Mouse (Mus musculus): ENCODE measurements at regions not wholly inside any gene's neighbourhood (a gene's known extent, or its start where the extent isn't known, plus 50 kb on each side); places are given as distances from the start of the nearest gene placed in this dataset.

DNA sequence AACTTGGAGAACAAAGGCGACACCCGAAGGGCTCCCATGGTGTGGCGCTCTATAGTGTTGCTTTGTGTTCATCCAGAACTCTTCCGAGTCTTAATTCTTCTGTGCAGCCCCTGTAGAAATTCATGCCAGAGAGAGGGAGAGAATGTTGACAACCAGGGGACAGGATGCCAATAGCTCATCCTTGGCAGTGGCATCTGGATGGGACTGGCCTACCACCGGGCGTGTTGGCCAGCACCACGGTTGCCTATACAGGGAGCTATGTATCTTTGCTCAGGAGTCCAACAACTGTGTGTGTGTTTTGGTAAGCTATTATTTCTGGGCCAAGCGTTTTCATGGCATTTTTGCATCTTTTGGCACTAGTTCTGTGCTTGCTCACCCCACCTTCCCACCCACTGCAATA lies 153.4 kb upstream of the Sox2 start:
- no peak for ATAC-seq (ENCODE audit: low FRiP score, low TSS enrichment)
- Histone ChIP-seq H3K9me3 (ENCODE audit: low read length) (no peaks in the 10 kb centered on the region), H3K27ac (ENCODE audit: low read length) (no peak overlapping the region), H3K4me1 (ENCODE audit: insufficient read depth, low read length) (no peaks in the 10 kb centered on the region), H3K4me2 (replicated peaks; ENCODE audit: low read depth, low read length) (no peak overlapping the region), H3K4me3 (ENCODE audit: low read length) (no peak overlapping the region), H3K9ac (replicated peaks; ENCODE audit: low read length) (no peak overlapping the region), H3K36me3 (ENCODE audit: insufficient read depth, low read length) (no peaks in the 10 kb centered on the region), H3K27me3 (ENCODE audit: insufficient read depth, low read length) (no peaks in the 10 kb centered on the region)
- 88% methylated on average over 8 of the region's 8 CpGs for WGBS

DNA sequence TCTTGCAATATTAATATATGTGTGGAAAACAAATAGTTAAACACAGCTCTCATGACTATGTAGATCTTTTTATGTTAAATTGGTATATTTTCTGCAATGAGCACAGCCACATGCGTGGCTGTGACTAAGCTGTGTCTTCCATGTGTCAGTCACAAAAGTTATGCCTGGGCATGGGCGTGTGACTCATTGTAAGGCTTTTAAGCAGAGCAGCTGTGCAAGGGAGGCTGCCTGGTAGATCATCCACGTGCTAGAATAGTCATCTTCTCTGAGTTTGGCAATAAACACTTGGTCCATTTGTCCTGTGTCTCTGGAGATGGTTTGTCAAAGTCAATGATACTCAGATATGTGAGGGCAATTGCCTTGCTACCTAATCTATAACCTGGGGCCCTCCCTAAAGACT lies 154.6 kb upstream of the Sox2 start:
- Histone ChIP-seq H3K27ac (ENCODE audit: low read length) (no peak overlapping the region), H3K4me1 (ENCODE audit: insufficient read depth, low read length) (no peaks in the 10 kb centered on the region), H3K27me3 (ENCODE audit: insufficient read depth, low read length) (no peaks in the 10 kb centered on the region), H3K36me3 (ENCODE audit: insufficient read depth, low read length) (no peaks in the 10 kb centered on the region), H3K9me3 (ENCODE audit: low read length) (no peaks in the 10 kb centered on the region), H3K9ac (replicated peaks; ENCODE audit: low read length) (no peak overlapping the region), H3K4me2 (replicated peaks; ENCODE audit: low read depth, low read length) (no peak overlapping the region), H3K4me3 (ENCODE audit: low read length) (no peak overlapping the region)
- 53% methylated on average over 3 of the region's 3 CpGs for WGBS
- ATAC-seq (ENCODE audit: low FRiP score, low TSS enrichment): no peak

DNA sequence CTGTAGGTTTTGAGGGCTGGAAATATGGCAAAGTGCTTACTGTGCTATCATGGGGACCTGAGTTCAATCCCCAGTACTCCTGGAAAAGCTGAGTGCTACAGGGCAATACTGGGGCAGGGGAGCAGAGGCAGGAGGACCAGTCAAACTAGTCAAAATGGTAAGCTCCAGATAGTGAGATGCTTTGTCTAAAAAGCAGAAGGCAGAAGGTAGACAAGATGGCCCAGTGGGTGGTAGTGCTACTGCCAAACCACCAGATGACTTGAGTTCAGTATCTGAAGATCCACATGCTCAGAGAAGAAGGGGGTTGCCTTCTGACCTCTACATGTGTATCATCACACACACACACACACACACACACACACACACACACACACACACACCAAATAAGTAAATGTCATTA lies 156.3 kb upstream of the Sox2 start:
- Histone ChIP-seq H3K27me3 (ENCODE audit: insufficient read depth, low read length) (no peaks in the 10 kb centered on the region), H3K4me1 (ENCODE audit: insufficient read depth, low read length) (no peaks in the 10 kb centered on the region), H3K9me3 (ENCODE audit: low read length) (no peaks in the 10 kb centered on the region), H3K27ac (ENCODE audit: low read length) (no peak overlapping the region), H3K4me3 (ENCODE audit: low read length) (no peak overlapping the region), H3K9ac (replicated peaks; ENCODE audit: low read length) (no peak overlapping the region), H3K36me3 (ENCODE audit: insufficient read depth, low read length) (no peaks in the 10 kb centered on the region), H3K4me2 (replicated peaks; ENCODE audit: low read depth, low read length) (no peak overlapping the region)
- no peak for ATAC-seq (ENCODE audit: low FRiP score, low TSS enrichment)

DNA sequence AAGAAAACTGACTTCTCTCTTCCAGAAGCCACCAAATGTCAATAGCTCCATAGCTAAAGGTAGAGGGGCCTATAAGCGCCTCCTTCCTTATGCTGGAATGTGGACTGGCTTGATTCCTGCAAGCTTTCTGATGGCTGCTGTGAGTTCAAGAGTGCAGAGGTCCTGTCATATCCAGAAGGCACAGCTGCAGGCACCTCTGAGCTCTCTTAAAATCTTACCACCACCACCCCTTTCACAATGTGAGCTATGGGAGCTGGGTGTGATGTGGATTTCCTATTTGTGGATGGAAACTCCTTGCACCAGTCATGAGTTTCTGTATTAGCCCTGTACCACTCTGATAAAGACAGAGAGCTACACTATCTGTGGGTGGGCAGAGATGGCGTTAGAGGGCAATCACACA lies 161.2 kb upstream of the Sox2 start:
- Histone ChIP-seq H3K27me3 (ENCODE audit: insufficient read depth, low read length) (no peaks in the 10 kb centered on the region), H3K9me3 (ENCODE audit: low read length) (no peaks in the 10 kb centered on the region), H3K4me2 (replicated peaks; ENCODE audit: low read depth, low read length) (no peak overlapping the region), H3K27ac (ENCODE audit: low read length) (no peak overlapping the region), H3K4me1 (ENCODE audit: insufficient read depth, low read length) (peaks cover 7% of the 10 kb centered on the region; the same call in 1 of the 2 replicates), H3K9ac (replicated peaks; ENCODE audit: low read length) (no peak overlapping the region), H3K36me3 (ENCODE audit: insufficient read depth, low read length) (no peaks in the 10 kb centered on the region), H3K4me3 (ENCODE audit: low read length) (no peak overlapping the region)
- ATAC-seq (ENCODE audit: low FRiP score, low TSS enrichment): no peak
- 85% methylated on average over 2 of the region's 2 CpGs for WGBS

DNA sequence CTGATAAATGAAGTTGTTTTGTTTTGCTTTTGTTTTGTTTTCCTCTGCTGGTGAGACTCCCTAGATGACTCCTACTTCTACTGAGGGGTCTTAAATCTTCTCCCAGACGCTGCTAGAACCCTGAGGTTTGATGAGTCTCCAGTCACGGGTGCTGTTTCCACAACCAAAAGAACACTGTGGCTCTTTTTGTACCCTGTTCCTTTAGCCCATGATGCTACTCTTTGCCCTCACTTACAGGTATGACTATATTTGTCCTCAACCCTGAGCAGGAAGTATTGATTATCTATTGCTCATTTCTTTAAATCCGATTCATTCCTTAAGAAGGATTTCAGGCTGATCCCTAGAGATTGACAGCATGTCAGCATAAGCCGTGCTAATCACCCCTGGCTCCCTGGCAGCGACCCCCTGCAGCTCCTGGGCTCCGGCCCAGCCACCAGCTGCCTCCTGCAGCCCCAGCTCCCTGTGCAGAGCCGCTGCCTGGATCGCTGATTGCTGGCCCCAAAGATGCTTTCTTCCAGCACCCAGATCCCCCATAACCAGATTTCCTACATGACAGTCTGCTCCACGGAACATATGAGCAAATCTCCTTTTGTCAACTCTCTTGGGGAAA lies 163.7 kb upstream of the Sox2 start:
- Histone ChIP-seq H3K9ac (replicated peaks; ENCODE audit: low read length) (no peak overlapping the region), H3K4me2 (replicated peaks; ENCODE audit: low read depth, low read length) (no peak overlapping the region), H3K27ac (ENCODE audit: low read length) (no peak overlapping the region), H3K4me1 (ENCODE audit: insufficient read depth, low read length) (peaks cover 7% of the 10 kb centered on the region; the same call in 1 of the 2 replicates), H3K36me3 (ENCODE audit: insufficient read depth, low read length) (no peaks in the 10 kb centered on the region), H3K4me3 (ENCODE audit: low read length) (no peak overlapping the region), H3K9me3 (ENCODE audit: low read length) (no peaks in the 10 kb centered on the region), H3K27me3 (ENCODE audit: insufficient read depth, low read length) (no peaks in the 10 kb centered on the region)
- no peak for ATAC-seq (ENCODE audit: low FRiP score, low TSS enrichment)
- 15% methylated on average over 9 of the region's 9 CpGs for WGBS

DNA sequence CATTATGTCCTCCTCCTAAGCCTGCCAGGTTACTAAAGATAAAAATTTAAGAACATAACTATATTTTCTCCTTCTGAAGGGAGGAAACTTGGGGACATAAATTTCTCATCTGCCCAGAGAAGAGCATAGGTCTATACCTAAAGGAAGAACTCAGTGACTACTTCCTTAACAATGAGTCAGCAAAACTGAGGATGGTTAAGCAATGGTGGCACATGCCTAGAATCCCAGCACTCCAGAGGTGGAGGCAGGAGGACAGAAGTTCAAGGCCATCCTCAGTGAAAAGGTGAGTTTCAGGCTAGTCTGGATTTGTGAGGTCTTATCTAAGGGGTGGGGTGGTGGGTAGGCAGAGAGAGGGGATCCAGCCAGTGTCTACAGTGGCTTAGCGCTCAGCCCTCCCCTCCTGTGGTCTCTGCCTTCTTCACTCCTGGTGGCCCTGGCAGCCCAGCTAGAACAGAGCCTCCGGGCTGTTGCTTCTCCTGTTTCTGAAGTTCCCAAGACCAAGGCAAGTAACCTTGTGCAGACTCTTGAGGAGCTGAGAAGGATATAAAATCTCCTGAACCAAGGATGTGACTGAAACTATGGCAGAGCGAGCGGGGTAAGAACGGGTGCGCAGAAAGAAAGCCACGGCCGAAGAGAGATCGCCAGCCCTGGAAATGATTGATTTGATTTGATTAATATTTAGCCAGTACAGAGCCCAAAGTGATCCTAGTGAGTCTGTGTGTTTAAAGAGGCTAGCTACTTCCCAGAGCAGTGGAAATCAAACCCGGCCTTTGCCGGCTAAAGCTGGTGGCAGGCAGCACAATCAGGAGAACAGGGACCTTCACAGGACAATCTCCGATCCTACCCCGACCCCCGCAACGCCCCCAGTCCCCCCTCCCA lies 164.6 kb upstream of the Sox2 start:
- H3K9me3 ChIP-seq (ENCODE audit: low read length): no peaks in the 10 kb centered on the region
- H3K36me3 ChIP-seq (ENCODE audit: insufficient read depth, low read length): no peaks in the 10 kb centered on the region
- peak; percentile 91 for ATAC-seq (ENCODE audit: low FRiP score, low TSS enrichment)
- H3K4me2 ChIP-seq (replicated peaks; ENCODE audit: low read depth, low read length): peak overlapping the region; percentile 3; the same call in 1 of the 2 replicates
- H3K27me3 ChIP-seq (ENCODE audit: insufficient read depth, low read length): no peaks in the 10 kb centered on the region
- H3K9ac ChIP-seq (replicated peaks; ENCODE audit: low read length): no peak overlapping the region
- H3K4me1 ChIP-seq (ENCODE audit: insufficient read depth, low read length): peaks cover 7% of the 10 kb centered on the region; the same call in 1 of the 2 replicates
- H3K27ac ChIP-seq (ENCODE audit: low read length): no peak overlapping the region
- WGBS: 22% methylated on average over 15 of the region's 15 CpGs
- H3K4me3 ChIP-seq (ENCODE audit: low read length): no peak overlapping the region

DNA sequence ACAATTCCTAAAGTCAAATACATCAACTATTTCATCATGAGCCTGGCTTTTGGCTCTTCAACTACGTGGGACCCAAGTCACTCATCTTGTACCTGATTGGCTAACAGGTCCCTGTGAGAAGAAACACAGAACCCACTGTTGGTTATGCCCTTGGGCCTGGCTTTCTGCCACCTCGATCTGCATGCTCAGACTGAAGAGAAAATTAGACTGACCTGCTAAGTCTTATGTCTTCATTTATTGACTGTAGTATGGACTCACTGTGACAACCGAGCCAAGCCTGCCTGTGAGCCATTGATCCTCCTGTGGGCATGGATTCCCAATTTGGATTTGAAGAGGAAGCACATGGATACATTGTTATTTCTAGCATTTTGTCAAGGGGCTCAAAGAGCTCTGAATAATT lies 166.3 kb upstream of the Sox2 start:
- H3K9me3 ChIP-seq (ENCODE audit: low read length): no peaks in the 10 kb centered on the region
- no peak for ATAC-seq (ENCODE audit: low FRiP score, low TSS enrichment)
- H3K9ac ChIP-seq (replicated peaks; ENCODE audit: low read length): no peak overlapping the region
- no peak overlapping the region for H3K27ac ChIP-seq (ENCODE audit: low read length)
- H3K4me3 ChIP-seq (ENCODE audit: low read length): no peak overlapping the region
- 77% methylated on average over 3 of the region's 3 CpGs for WGBS
- no peaks in the 10 kb centered on the region for H3K27me3 ChIP-seq (ENCODE audit: insufficient read depth, low read length)
- H3K4me2 ChIP-seq (replicated peaks; ENCODE audit: low read depth, low read length): no peak overlapping the region
- peaks cover 7% of the 10 kb centered on the region; the same call in 1 of the 2 replicates for H3K4me1 ChIP-seq (ENCODE audit: insufficient read depth, low read length)
- no peaks in the 10 kb centered on the region for H3K36me3 ChIP-seq (ENCODE audit: insufficient read depth, low read length)

DNA sequence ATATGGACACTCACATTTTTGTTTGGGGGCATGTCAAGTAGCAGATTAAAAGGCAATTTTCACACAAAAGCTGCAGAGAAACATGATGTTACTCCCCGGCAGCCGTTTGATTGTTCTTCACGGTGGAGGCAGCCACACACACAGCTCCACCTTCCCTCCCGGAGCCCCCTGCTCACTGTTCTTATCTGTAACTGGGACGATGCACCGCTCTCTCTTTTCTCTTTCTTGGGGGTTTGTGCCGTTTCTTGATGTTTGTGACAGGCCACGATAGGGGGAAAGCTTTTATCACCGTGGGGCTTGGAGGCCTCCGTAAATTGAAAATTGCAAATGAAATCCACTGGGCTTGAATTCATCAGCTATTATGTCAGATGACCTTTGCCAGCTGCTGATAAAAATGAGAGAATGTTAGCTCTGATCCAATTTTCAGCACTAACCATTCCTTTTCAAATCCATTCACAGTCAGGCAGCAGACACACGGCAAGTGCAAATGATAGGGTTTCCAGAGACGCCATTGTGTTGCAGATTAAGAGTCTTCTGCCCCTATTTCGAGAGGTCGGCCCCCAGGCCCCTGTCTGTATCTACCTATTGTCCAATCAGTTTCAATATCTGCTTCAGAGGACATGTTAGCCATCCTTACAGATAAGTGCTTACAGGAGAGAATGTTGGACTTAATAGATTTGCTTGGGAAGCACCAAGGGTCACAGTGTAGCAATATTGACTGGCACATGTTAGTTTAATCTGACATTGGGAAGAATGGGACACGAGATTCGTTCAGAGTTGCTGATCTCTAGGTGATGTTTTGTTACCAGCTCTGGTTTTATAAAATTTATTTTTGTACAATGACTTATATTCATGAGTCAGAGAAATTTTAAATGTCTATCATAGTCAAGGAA lies 168.1 kb upstream of the Sox2 start:
- Histone ChIP-seq H3K36me3 (ENCODE audit: insufficient read depth, low read length) (no peaks in the 10 kb centered on the region), H3K27me3 (ENCODE audit: insufficient read depth, low read length) (no peaks in the 10 kb centered on the region), H3K4me3 (ENCODE audit: low read length) (no peak overlapping the region), H3K27ac (ENCODE audit: low read length) (no peak overlapping the region), H3K9ac (replicated peaks; ENCODE audit: low read length) (no peak overlapping the region), H3K4me1 (ENCODE audit: insufficient read depth, low read length) (peaks cover 7% of the 10 kb centered on the region; the same call in 1 of the 2 replicates), H3K4me2 (replicated peaks; ENCODE audit: low read depth, low read length) (no peak overlapping the region), H3K9me3 (ENCODE audit: low read length) (no peaks in the 10 kb centered on the region)
- 73% methylated on average over 16 of the region's 16 CpGs for WGBS
- ATAC-seq (ENCODE audit: low FRiP score, low TSS enrichment): no peak

DNA sequence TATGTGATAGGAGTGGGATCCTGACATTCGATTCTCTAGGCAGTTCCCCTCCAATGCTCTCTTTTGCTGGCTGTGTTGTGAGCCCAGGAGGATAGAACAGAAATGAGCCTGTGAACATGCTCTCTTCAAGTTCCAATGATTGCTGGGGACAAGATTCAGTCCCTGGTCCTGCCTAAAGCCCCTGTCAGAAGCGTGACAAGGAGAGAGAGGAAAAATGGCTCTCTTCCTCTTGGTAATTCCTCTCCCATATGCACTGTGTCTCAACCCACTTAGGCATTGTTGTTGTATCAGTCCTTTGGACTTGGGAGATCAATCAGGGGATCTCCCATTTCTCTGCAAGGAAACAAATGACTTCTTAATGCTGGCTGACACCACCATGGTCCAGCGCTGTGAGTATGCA lies 168.9 kb upstream of the Sox2 start:
- no peak overlapping the region for H3K27ac ChIP-seq (ENCODE audit: low read length)
- H3K4me1 ChIP-seq (ENCODE audit: insufficient read depth, low read length): 0 out of 2 replicates have a peak, but pooled peaks cover under 1% of the 10 kb centered on the region
- H3K27me3 ChIP-seq (ENCODE audit: insufficient read depth, low read length): no peaks in the 10 kb centered on the region
- no peak overlapping the region for H3K9ac ChIP-seq (replicated peaks; ENCODE audit: low read length)
- H3K4me3 ChIP-seq (ENCODE audit: low read length): no peak overlapping the region
- H3K4me2 ChIP-seq (replicated peaks; ENCODE audit: low read depth, low read length): no peak overlapping the region
- WGBS: 57% methylated on average over 3 of the region's 3 CpGs
- no peaks in the 10 kb centered on the region for H3K9me3 ChIP-seq (ENCODE audit: low read length)
- ATAC-seq (ENCODE audit: low FRiP score, low TSS enrichment): no peak
- H3K36me3 ChIP-seq (ENCODE audit: insufficient read depth, low read length): no peaks in the 10 kb centered on the region

All from kidney, embryonic 16.5 days (tissue).